Mouse (Mus musculus) heart, postnatal 0 days (tissue): ENCODE measurements around the gene Rnaseh2b.

Source experiments
- CTCF ChIP-seq: IDR thresholded peaks from 2 replicates; pipeline ENCODE4 v1.5.1; 2016; ENCODE audit warnings: antibody characterized with exemption, control low read depth, low read depth
- EP300 ChIP-seq: IDR thresholded peaks from 2 replicates; pipeline ENCODE4 v1.6.1; 2016; ENCODE audit warnings: antibody characterized with exemption, low read depth

GRCm38 (mm10) chr14:62416742-62417134, 124.3 kb downstream of the Rnaseh2b start:
- TF ChIP-seq CTCF (no peak), EP300 (no peak)
